Mouse (Mus musculus): ENCODE results near the gene Erc2.

Erc2 gene

GRCm38 (mm10) chr14:27775367-27775766 lies 153.1 kb downstream of the Erc2 start:
- in situ Hi-C loops (cut with MboI, MseI), result no loop called here

- in situ Hi-C loops (cut with MboI, MseI), result no loop called here
These were observed 156.3 kb downstream of the Erc2 start for GRCm38 (mm10) chr14:27778503-27778902.

GRCm38 (mm10) chr14:27778982-27779701 lies 156.9 kb downstream of the Erc2 start:
- in situ Hi-C loops (cut with MboI, MseI), result no loop called here

- in situ Hi-C loops (cut with MboI, MseI), result no loop called here
These were observed 159.0 kb downstream of the Erc2 start for GRCm38 (mm10) chr14:27781221-27781620.

DNA sequence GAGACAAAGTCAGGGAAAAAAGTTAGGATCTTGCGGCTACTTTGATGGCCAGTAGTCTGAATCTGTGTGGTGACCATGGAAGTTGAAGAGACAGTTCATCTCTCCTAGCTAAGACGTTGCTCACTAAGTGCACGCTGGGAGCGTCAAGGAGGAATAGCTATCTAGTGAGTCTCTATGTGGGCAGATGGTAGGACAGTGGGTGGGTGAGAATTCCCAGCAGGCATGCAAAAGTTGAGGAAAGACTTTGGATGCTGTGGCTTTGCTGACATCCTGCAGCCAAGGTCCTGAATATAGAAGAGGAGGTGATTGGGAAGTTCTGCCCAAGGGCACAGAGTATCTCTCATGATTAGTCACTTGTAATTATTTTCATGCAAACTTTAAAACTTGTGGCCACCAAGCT lies 162.6 kb downstream of the Erc2 start:
- in situ Hi-C loops (cut with MboI, MseI), result no loop called here

- in situ Hi-C loops (cut with MboI, MseI), result no loop called here
These were observed 163.3 kb downstream of the Erc2 start for GRCm38 (mm10) chr14:27785562-27785961.

GRCm38 (mm10) chr14:27789066-27789898 lies 167.1 kb downstream of the Erc2 start:
- in situ Hi-C loops (cut with MboI, MseI), result no loop called here

DNA sequence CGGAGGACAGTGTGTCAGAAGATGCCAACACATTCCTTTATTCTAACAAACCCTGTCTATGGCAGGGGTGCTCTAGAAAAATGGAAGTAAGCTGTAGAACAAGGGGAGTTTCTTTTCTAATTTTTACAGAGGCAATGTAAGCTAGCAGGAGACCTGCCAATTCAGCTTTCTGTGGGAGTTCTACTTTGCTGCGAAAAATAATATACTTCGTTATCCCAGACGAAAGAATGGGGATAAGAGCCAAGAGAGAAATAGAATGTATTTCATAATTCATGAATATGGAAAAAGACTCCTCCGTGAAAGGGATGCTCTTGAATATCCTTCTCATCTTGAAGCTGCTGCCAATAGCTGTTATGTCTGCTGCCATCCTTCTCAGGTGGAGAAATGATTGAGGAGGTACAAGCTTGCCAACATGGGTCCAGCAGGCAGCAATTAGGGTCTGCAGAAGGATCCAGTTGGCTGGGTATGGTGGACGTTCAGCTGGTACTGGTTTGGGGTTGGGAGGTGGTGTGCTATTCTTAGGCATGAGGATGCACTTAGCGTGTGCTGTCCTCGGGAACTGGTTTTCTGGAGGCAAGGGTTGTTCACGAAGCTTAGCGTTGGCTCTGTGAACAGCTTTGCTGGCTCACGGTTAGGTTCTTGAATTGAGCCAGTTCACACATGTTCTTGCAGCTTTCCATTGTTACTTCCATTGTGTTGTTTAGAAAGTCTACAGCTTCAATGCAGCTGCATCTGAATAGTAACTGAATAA lies 176.1 kb downstream of the Erc2 start:
- in situ Hi-C loops (cut with MboI, MseI), result no loop called here

GRCm38 (mm10) chr14:27800766-27801165 lies 178.5 kb downstream of the Erc2 start:
- in situ Hi-C loops (cut with MboI, MseI), result no loop called here

GRCm38 (mm10) chr14:27803961-27804360 lies 181.7 kb downstream of the Erc2 start:
- in situ Hi-C loops (cut with MboI, MseI), result no loop called here

DNA sequence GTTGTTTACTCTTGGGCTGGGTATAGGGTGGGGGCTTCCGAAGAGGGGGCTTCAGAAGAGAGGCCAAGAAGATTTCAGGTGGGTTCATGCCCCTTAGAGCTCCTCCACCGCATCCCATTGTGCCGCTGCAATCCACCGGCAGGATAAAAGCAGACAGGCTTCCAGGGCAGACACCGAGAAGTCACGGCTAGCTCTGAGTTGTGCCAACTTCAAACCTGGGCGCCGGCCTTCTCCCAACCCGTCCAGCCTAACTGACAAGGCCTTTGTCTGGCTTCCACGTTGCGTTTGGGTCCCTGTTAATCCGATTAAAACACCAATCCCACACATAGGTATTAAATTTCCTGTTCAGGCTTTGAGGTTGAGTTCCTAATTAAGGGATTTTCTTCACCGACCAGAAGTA lies 182.8 kb downstream of the Erc2 start:
- in situ Hi-C loops (cut with MboI, MseI), result no loop called here

- in situ Hi-C loops (cut with MboI, MseI), result no loop called here
These were observed 185.9 kb downstream of the Erc2 start for GRCm38 (mm10) chr14:27808080-27808479.

DNA sequence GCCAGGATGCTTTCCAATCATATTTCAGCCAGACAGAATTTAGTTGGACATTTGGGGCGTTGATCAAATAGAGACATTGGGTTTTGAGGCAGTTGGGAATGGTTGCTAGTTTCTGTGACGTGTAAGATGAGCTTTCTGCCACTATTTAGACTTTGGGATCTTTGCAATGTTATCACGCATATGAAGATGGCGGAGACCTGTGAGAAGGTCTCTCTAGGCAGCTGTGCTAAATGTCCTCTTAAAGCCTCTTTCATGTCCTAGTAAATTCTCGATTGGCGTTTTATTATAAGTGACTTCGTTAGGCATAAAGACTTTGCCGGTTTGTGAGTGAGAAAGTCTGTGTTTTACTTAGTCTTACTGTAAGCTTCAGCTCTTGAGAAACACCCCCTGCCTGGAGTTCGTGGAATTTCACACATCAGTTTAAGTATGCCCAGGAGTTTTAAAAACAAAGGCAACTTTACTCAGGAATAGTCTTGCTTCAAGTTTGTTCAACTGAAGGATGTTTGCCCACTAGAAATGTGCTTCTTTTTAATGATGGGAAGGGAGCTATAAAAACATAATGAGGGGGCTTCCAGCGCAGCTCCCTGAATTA lies 186.4 kb downstream of the Erc2 start:
- in situ Hi-C loops (cut with MboI, MseI), result no loop called here

- in situ Hi-C loops (cut with MboI, MseI), result loop anchor here (5.0 kb wide), 1 partner anchor 1287 kb away; no protein-coding TSS in a partner anchor
These were observed 188.6 kb downstream of the Erc2 start for GRCm38 (mm10) chr14:27810790-27811189.

GRCm38 (mm10) chr14:27811649-27812048 lies 189.4 kb downstream of the Erc2 start:
- in situ Hi-C loops (cut with MboI, MseI), result loop anchor here (5.0 kb wide), 1 partner anchor 1286 kb away; no protein-coding TSS in a partner anchor

- in situ Hi-C loops (cut with MboI, MseI), result no loop called here
These were observed 193.5 kb downstream of the Erc2 start for GRCm38 (mm10) chr14:27815739-27816138.

- in situ Hi-C loops (cut with MboI, MseI), result no loop called here
These were observed 196.8 kb downstream of the Erc2 start for GRCm38 (mm10) chr14:27818986-27819385.

DNA sequence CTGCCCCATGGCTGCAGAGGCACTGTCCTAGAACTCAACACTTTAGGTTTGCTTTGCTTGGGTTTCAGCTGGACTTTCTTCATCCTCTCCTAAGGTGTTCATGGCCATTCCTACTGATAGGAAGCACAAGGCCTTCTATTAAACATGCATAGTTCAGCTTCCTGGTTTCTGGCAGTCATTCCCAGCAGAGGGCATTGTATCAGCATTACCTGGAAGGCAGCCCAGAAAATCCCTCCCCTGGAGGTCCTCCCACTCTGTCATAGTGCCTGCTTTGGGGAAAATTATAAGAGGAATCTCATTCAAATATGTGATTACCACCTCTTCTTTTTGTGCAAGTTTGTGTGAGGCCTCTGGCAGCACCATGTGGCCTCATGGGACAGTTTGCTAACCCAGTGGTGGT lies 199.6 kb downstream of the Erc2 start:
- in situ Hi-C loops (cut with MboI, MseI), result no loop called here

DNA sequence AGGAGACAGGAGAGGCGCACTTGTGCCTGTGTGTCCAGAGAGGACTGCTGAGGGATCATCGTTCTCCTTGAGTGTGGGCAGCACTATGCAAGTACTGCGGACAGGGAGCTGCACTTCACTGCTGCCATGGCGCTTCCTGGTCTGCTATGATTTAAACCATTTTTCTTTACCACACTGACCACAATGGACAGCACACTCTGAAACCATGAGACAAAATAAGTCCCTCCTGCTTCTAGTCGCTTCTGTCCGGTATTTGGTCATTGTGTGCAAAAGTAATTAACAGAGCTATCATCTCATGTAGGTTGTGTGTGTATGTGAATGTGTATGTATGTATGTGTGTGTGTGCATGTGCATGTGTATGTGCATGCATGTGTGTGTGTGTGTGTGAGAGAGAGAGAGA lies 200.3 kb downstream of the Erc2 start:
- in situ Hi-C loops (cut with MboI, MseI), result no loop called here

- in situ Hi-C loops (cut with MboI, MseI), result no loop called here
These were observed 200.8 kb downstream of the Erc2 start for GRCm38 (mm10) chr14:27823048-27823447.

- in situ Hi-C loops (cut with MboI, MseI), result no loop called here
These were observed 201.7 kb downstream of the Erc2 start for GRCm38 (mm10) chr14:27823897-27824296.

DNA sequence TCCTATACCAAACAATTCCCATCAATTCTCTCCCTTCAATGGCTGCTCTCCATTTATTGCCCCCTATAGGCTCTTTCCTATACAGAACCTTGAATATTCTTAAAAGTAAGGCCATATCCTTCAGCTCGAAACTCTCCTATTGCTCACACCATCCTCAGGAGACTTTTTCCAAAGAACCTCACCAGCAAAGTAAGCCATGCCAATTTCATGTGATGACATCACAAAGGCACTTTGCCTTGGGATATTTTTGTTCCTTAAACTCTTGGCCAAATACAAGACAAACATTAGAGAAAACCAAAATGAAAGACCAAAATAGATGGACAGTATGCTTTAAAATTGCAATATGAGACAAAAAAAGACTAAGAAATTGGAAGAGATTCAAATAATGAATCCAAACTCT lies 204.6 kb downstream of the Erc2 start:
- in situ Hi-C loops (cut with MboI, MseI), result no loop called here
